Mouse (Mus musculus) thymus, adult 2 months (tissue): ENCODE data around the gene Snapin.

ENCODE experiments used
- CTCF ChIP-seq: fragments of 200-500 bp; IDR thresholded peaks from 2 replicates; pipeline ENCODE4 v1.5.1; 2012; ENCODE audit warnings: mild to moderate bottlenecking, control low read depth, low read length, moderate library complexity, borderline replicate concordance; ENCODE audit not compliant: control insufficient read depth, poor library complexity, insufficient read depth; ENCODE audit errors: extremely low read depth
- POLR2A ChIP-seq: fragments of 200-500 bp; IDR thresholded peaks from 2 replicates; pipeline ENCODE4 v1.6.1; 2012; ENCODE audit warnings: mild to moderate bottlenecking, low read length, control low read depth, moderate library complexity; ENCODE audit not compliant: control insufficient read depth, poor library complexity, insufficient read depth; ENCODE audit errors: extremely low read depth

- no peak for TF ChIP-seq POLR2A
- TF ChIP-seq CTCF, result no peak
These were observed 21.4 kb upstream of the Snapin start for GRCm38 (mm10) chr3:90512276-90512675.
